Mouse (Mus musculus): ENCODE measurements at regions not wholly inside any gene's neighbourhood (a gene's known extent, or its start where the extent isn't known, plus 50 kb on each side); places are given as distances from the start of the nearest gene placed in this dataset.

DNA sequence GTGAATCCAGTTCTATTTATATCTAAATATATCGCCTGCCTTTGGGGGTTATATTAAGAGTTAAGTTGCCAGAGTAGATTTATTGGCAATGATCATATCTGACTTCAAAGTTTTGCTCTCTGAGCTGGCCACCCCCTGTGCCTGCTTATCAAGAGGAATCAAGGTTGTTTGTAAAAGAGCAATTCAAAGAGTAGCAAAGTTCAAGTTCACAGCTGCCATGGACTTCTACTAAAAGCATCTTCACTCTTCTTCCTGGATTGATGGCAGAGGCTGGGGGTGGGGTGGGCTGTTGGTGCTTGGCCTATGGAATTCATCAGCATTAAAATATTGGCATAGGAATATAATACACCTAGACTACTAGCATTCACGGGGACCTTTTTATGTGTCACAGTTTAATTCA, 131.2 kb upstream of the Cxxc4 start:
- no peak for TF ChIP-seq CTCF (IDR thresholded peaks at IDR 0.05; ENCODE audit: insufficient read depth, low read depth, low read length)
- TF ChIP-seq POLR2A (IDR thresholded peaks at IDR 0.05; ENCODE audit: insufficient read depth, low read depth, low read length), result no peak

All from olfactory bulb, adult 2 months (tissue).